Mouse (Mus musculus): Measurements from ENCODE around the gene Aldh1a3.

- TF ChIP-seq POLR2A (IDR thresholded peaks at IDR 0.05; ENCODE audit: insufficient read depth, low read length), result no peak
- TF ChIP-seq CTCF (IDR thresholded peaks at IDR 0.05; ENCODE audit: low read depth, low read length), result no peak
- no peak for TF ChIP-seq EP300 (IDR thresholded peaks at IDR 0.05; ENCODE audit: insufficient read depth, low read depth, low read length)
These were observed 22.8 kb upstream of the Aldh1a3 start for GRCm38 (mm10) chr7:66449971-66450752.

Measured in ES-Bruce4 (cell line).